Comparison of ENCODE assay signal across 11 mouse cellular contexts in genomic region chr6:143437367-143438271, GRCm38 (mm10).
DNase-seq lines count a peak whose midpoint lies in the region; ATAC-seq and TF ChIP-seq lines count a peak whose summit lies in the region.
"Had no signal": no experiment of that assay in that cellular context is flagged by ENCODE, and none has a peak within 500 bp of the region (broad histone marks: within the 10 kb centered on the region; RNA-seq: fewer than 3 reads in every experiment).

No protein-coding gene starts in this region.

- H3K4me3 ChIP-seq in intestine, embryonic 14.5 days (ENCODE audit: low read depth, low read length) = no peak overlapping the region
- H3K4me3 ChIP-seq in intestine, postnatal 0 days (ENCODE audit: low read depth, low read length) = no peak overlapping the region
- peak overlapping the region; percentile 8; the same call in 1 of the 2 replicates for H3K4me3 ChIP-seq in embryonic facial prominence, embryonic 15.5 days (replicated peaks)
- H3K4me3 ChIP-seq in limb, embryonic 10.5 days = no peak overlapping the region
- H3K4me3 ChIP-seq in neural tube, embryonic 13.5 days = no peak overlapping the region

- H3K4me1 ChIP-seq in intestine, embryonic 14.5 days (replicated peaks; ENCODE audit: control insufficient read depth, insufficient read depth, low read length) = no peaks in the 10 kb centered on the region
- H3K4me1 ChIP-seq in intestine, postnatal 0 days (replicated peaks; ENCODE audit: control insufficient read depth, insufficient read depth, low read length) = no peaks in the 10 kb centered on the region
- H3K4me1 ChIP-seq in embryonic facial prominence, embryonic 15.5 days = peaks cover 15% of the 10 kb centered on the region
- peaks cover 34% of the 10 kb centered on the region for H3K4me1 ChIP-seq in limb, embryonic 10.5 days
- H3K4me1 ChIP-seq in neural tube, embryonic 13.5 days (replicated peaks) = peaks cover 9% of the 10 kb centered on the region; the same call in 1 of the 2 replicates

- H3K36me3 ChIP-seq in intestine, embryonic 14.5 days (ENCODE audit: control insufficient read depth, insufficient read depth, low read length) = no peaks in the 10 kb centered on the region
- H3K36me3 ChIP-seq in intestine, postnatal 0 days (ENCODE audit: control insufficient read depth, insufficient read depth) = no peaks in the 10 kb centered on the region
- no peaks in the 10 kb centered on the region for H3K36me3 ChIP-seq in embryonic facial prominence, embryonic 15.5 days
- no peaks in the 10 kb centered on the region for H3K36me3 ChIP-seq in limb, embryonic 10.5 days
- H3K36me3 ChIP-seq in neural tube, embryonic 13.5 days = no peaks in the 10 kb centered on the region

- H3K9me3 ChIP-seq in intestine, embryonic 14.5 days (ENCODE audit: control insufficient read depth, low read length) = no peaks in the 10 kb centered on the region
- no peaks in the 10 kb centered on the region for H3K9me3 ChIP-seq in intestine, postnatal 0 days (ENCODE audit: control insufficient read depth)
- H3K9me3 ChIP-seq in embryonic facial prominence, embryonic 15.5 days (replicated peaks) = no peaks in the 10 kb centered on the region
- H3K9me3 ChIP-seq in limb, embryonic 10.5 days (replicated peaks) = no peaks in the 10 kb centered on the region
- no peaks in the 10 kb centered on the region for H3K9me3 ChIP-seq in neural tube, embryonic 13.5 days

- 70% methylated on average over 32 of the region's 32 CpGs for WGBS in intestine, embryonic 14.5 days
- WGBS in intestine, postnatal 0 days = 75% methylated on average over 32 of the region's 32 CpGs
- 29% methylated on average over 32 of the region's 32 CpGs for WGBS in embryonic facial prominence, embryonic 15.5 days
- WGBS in limb, embryonic 10.5 days = 66% methylated on average over 32 of the region's 32 CpGs
- 63% methylated on average over 32 of the region's 32 CpGs for WGBS in neural tube, embryonic 13.5 days

- ATAC-seq in intestine, embryonic 14.5 days (replicated peaks; ENCODE audit: low FRiP score, low TSS enrichment, low read depth) = no peak
- no peak for ATAC-seq in intestine, postnatal 0 days
- peak; percentile 19; the same call in 1 of the 2 replicates for ATAC-seq in embryonic facial prominence, embryonic 15.5 days (ENCODE audit: insufficient number of reproducible peaks, low FRiP score, low TSS enrichment, low read depth)
- ATAC-seq in neural tube, embryonic 13.5 days (ENCODE audit: low read depth) = no peak
- ATAC-seq: intestine, embryonic 16.5 days had no signal

- H3K27me3 ChIP-seq in intestine, embryonic 14.5 days (replicated peaks; ENCODE audit: control insufficient read depth, insufficient read depth, low read length) = no peaks in the 10 kb centered on the region
- no peaks in the 10 kb centered on the region for H3K27me3 ChIP-seq in intestine, postnatal 0 days (replicated peaks; ENCODE audit: control insufficient read depth, insufficient read depth, low read length)
- peaks cover 41% of the 10 kb centered on the region for H3K27me3 ChIP-seq in embryonic facial prominence, embryonic 15.5 days
- no peaks in the 10 kb centered on the region for H3K27me3 ChIP-seq in limb, embryonic 10.5 days (ENCODE audit: low read depth, poor library complexity, severe bottlenecking)
- H3K27me3 ChIP-seq in neural tube, embryonic 13.5 days = no peaks in the 10 kb centered on the region

- no peak overlapping the region for H3K9ac ChIP-seq in intestine, embryonic 14.5 days (ENCODE audit: low read length)
- no peak overlapping the region for H3K9ac ChIP-seq in intestine, postnatal 0 days (ENCODE audit: low read depth, low read length)
- H3K9ac ChIP-seq in embryonic facial prominence, embryonic 15.5 days = no peak overlapping the region
- no peak overlapping the region for H3K9ac ChIP-seq in neural tube, embryonic 13.5 days
- H3K9ac ChIP-seq: liver, embryonic 14.5 days had no signal

- no peak for TF ChIP-seq CTCF in intestine, postnatal 0 days (IDR thresholded peaks at IDR 0.05; ENCODE audit: low read depth)

- no peak overlapping the region for H3K4me2 ChIP-seq in intestine, embryonic 14.5 days (ENCODE audit: low read length)
- no peak overlapping the region for H3K4me2 ChIP-seq in intestine, postnatal 0 days (replicated peaks; ENCODE audit: low read depth)
- H3K4me2 ChIP-seq in embryonic facial prominence, embryonic 15.5 days (replicated peaks) = peak overlapping the region; percentile 39
- H3K4me2 ChIP-seq in neural tube, embryonic 13.5 days = peak overlapping the region; percentile 9; the same call in 1 of the 2 replicates

- H3K27ac ChIP-seq in intestine, embryonic 14.5 days (ENCODE audit: low read depth) = no peak overlapping the region
- no peak overlapping the region for H3K27ac ChIP-seq in intestine, postnatal 0 days (ENCODE audit: low read depth, low read length)
- H3K27ac ChIP-seq in embryonic facial prominence, embryonic 15.5 days (replicated peaks) = no peak overlapping the region
- peak overlapping the region; percentile 58; the same call in 1 of the 2 replicates for H3K27ac ChIP-seq in limb, embryonic 10.5 days
- H3K27ac ChIP-seq in neural tube, embryonic 13.5 days (replicated peaks) = no peak overlapping the region
- H3K27ac ChIP-seq: liver, embryonic 14.5 days had no signal

- peak; percentile 33 for DNase-seq in intestine, embryonic 14.5 days (ENCODE audit: low spot score)
- peak; percentile 49 for DNase-seq in limb, embryonic 10.5 days (ENCODE audit: low spot score)
- no peak for DNase-seq in kidney, adult 18-20 months
- no peak for DNase-seq in T-cell, adult 2 months (ENCODE audit: low spot score)
- DNase-seq: layer of hippocampus, adult 9-11 months; right cerebral cortex, postnatal 25 days had no signal

Comparison
In these comparisons a context has a peak if more than half of its experiments do, and no peak if none do; other contexts are left out.
1. DNase-seq: peak in intestine, embryonic 14.5 days (single experiment) and limb, embryonic 10.5 days (single experiment); none in kidney, adult 18-20 months (single experiment) and T-cell, adult 2 months (single experiment).
2. H3K4me2 ChIP-seq: peak in embryonic facial prominence, embryonic 15.5 days (single experiment) and neural tube, embryonic 13.5 days (single experiment); none in intestine, embryonic 14.5 days (single experiment) and intestine, postnatal 0 days (single experiment).